In genomic region chr14:28242743-28243142, GRCm38 (mm10) we compare ENCODE assay signal across 32 mouse cellular contexts.
DNase-seq lines count a peak whose midpoint lies in the region; ATAC-seq and TF ChIP-seq lines count a peak whose summit lies in the region.
"Had no signal": no experiment of that assay in that cellular context is flagged by ENCODE, and none has a peak within 500 bp of the region (broad histone marks: within the 10 kb centered on the region; RNA-seq: fewer than 3 reads in every experiment).

No protein-coding gene starts in this region.

- no peak overlapping the region for H3K27ac ChIP-seq in kidney, adult 2 months (ENCODE audit: insufficient read depth, low read depth, low read length)
- peak overlapping the region; percentile 15; the same call in 1 of the 2 replicates for H3K27ac ChIP-seq in layer of hippocampus, adult 2 months
- H3K27ac ChIP-seq: embryonic facial prominence, embryonic 10.5 days; embryonic facial prominence, embryonic 13.5 days; forebrain, embryonic 12.5 days; forebrain, embryonic 15.5 days; gastrocnemius, adult 2 months; heart, adult 2 months; heart, embryonic 10.5 days; heart, embryonic 13.5 days; hindbrain, embryonic 14.5 days; hindbrain, postnatal 0 days had no signal

- peaks cover 4% of the 10 kb centered on the region; the same call in 1 of the 2 replicates for H3K4me1 ChIP-seq in kidney, adult 2 months (ENCODE audit: control insufficient read depth, insufficient read depth, low read length)
- H3K4me1 ChIP-seq: forebrain, embryonic 12.5 days had no signal

- ATAC-seq in granulocyte monocyte progenitor cell, adult 5-6 weeks (replicated peaks; ENCODE audit: poor library complexity, severe bottlenecking) = no peak
- ATAC-seq: CD4-positive, CD25-positive, alpha-beta regulatory T cell, adult 4 months; forebrain, embryonic 15.5 days; hindbrain, postnatal 0 days; inflammation-experienced regulatory T-cells, adult 6 months; Patski had no signal

- H3K4me3 ChIP-seq in kidney, adult 2 months (ENCODE audit: insufficient read depth, low read depth, low read length) = no peak overlapping the region
- H3K4me3 ChIP-seq in layer of hippocampus, adult 2 months = no peak overlapping the region
- H3K4me3 ChIP-seq: embryonic facial prominence, embryonic 10.5 days; embryonic facial prominence, embryonic 13.5 days; erythroblast, embryonic 14.5 days; forebrain, embryonic 12.5 days; forebrain, embryonic 15.5 days; gastrocnemius, adult 2 months; heart, adult 2 months; heart, embryonic 10.5 days; heart, embryonic 13.5 days had no signal

- H3K36me3 ChIP-seq in kidney, adult 2 months (ENCODE audit: control insufficient read depth, insufficient read depth, low read length) = no peaks in the 10 kb centered on the region
- H3K36me3 ChIP-seq: embryonic facial prominence, embryonic 10.5 days; embryonic facial prominence, embryonic 13.5 days; forebrain, embryonic 12.5 days; forebrain, embryonic 15.5 days; heart, embryonic 10.5 days; heart, embryonic 13.5 days had no signal

- TF ChIP-seq CTCF in kidney, adult 2 months (conservative IDR thresholded peaks at IDR 0.05; ENCODE audit: insufficient read depth, insufficient read length, low read depth, low read length) = no peak
- TF ChIP-seq CTCF in layer of hippocampus, adult 2 months (conservative IDR thresholded peaks at IDR 0.05) = no peak

- DNase-seq in kidney, adult 2 months = peak; percentile 18
- DNase-seq in kidney, adult 8-10 months = no peak
- no peak for DNase-seq in layer of hippocampus, adult 2 months (ENCODE audit: low spot score in 2 of 2)
- no peak for DNase-seq in layer of hippocampus, adult 9-10 months (ENCODE audit: low spot score)
- DNase-seq in MN1 (ENCODE audit: low spot score) = peak; percentile 14
- peak; percentile 43 for DNase-seq in brain, adult 2 months (ENCODE audit: low read depth, low spot score)
- no peak for DNase-seq in gastrocnemius, postnatal 10 days
- DNase-seq: adrenal gland, adult 2 months; adrenal gland, postnatal 14 days; cerebellum, adult 11-12 months; cerebellum, adult 8-10 months; cerebellum, postnatal 10 days; cerebellum, postnatal 36 days; embryo, embryonic 11 days; gastrocnemius, adult 2 months; gastrocnemius, postnatal 25 days; heart, adult 2 months; heart, postnatal 14 days; heart, postnatal 4 days had no signal

- no peak for TF ChIP-seq POLR2A in kidney, adult 2 months (IDR thresholded peaks at IDR 0.05; ENCODE audit: low read depth, low read length)

- 68% methylated on average over 3 of the region's 3 CpGs for WGBS in kidney, adult 2 months

- no peaks in the 10 kb centered on the region for H3K27me3 ChIP-seq in kidney, adult 2 months (replicated peaks; ENCODE audit: control insufficient read depth, insufficient read depth, low read length)
- H3K27me3 ChIP-seq: embryonic facial prominence, embryonic 13.5 days; forebrain, embryonic 15.5 days; heart, embryonic 13.5 days; Patski had no signal

Comparison
In these comparisons a context has a peak if more than half of its experiments do, and no peak if none do; other contexts are left out.
1. DNase-seq: peak in kidney, adult 2 months (single experiment), MN1 (single experiment) and brain, adult 2 months (single experiment); none in kidney, adult 8-10 months (0 of 2), layer of hippocampus, adult 2 months (0 of 2), layer of hippocampus, adult 9-10 months (single experiment) and gastrocnemius, postnatal 10 days (single experiment).